Mouse (Mus musculus) heart, adult 10 weeks (tissue): ENCODE results near the gene Akap7. TPM values are rescaled to one million over a fixed set of nuclear protein-coding genes. Genes with fewer than 3 reads are reported as not detected.

Source experiments
- polyA plus RNA-seq: library from polyadenylated mRNA; stranded (reverse); fragments of 350-450 nt; fragmentation: Illumina TruSeq; extraction: RNeasy Lipid Tissue Mini Kit (QIAGEN cat#74804); gene quantifications from one replicate; pipeline ENCODE4 v1.2.3, GENCODE M21; 2014; ENCODE audit warnings: low read depth, low replicate concordance

Akap7 gene
- 56.4 TPM for polyA plus RNA-seq

GRCm38 (mm10) chr10:25307770-25308169 is at the start of gene Akap7:
TSS of gene Akap7 (minus strand) at chr10:25307870.

Other genes with a start within 250 kb of the Akap7 start
- gene Epb41l2, start 51.9 kb upstream of the Akap7 start, polyA plus RNA-seq, result 32.4 TPM
- not detected for gene Smlr1, start 228.4 kb upstream of the Akap7 start, polyA plus RNA-seq